Mouse (Mus musculus) adrenal gland, postnatal 36 days (tissue): Measurements from ENCODE around the gene 9230113P08Rik. TPM values are rescaled to one million over a fixed set of nuclear protein-coding genes. Genes with fewer than 3 reads are reported as not detected.
"Not testable (repeated sequence)": the region's sequence is repeated elsewhere in the genome, so short reads cannot be mapped to it uniquely, and the experiment has no call there.

Experiments
- DNase-seq, 2 experiments: peaks; one replicate each; pipeline ENCODE4 v3.0.0; 2021; ENCODE audit warnings: mixed read lengths in 1 of 2
- long read RNA-seq, 2 experiments: library from polyadenylated mRNA; stranded (forward); transcript quantifications; one replicate each; pipeline ENCODE4 v2.0.0; 2021; ENCODE audit warnings: borderline sequencing depth in 2 of 2
- total RNA-seq, 2 experiments: library from RNA; stranded (reverse); gene quantifications; 2 replicates each; pipeline ENCODE4 v1.2.3; 2021

The 9230113P08Rik gene
- not detected for total RNA-seq
- long read RNA-seq, experiment 1, result 0 reads
- long read RNA-seq, experiment 2, result 0 reads

DNA sequence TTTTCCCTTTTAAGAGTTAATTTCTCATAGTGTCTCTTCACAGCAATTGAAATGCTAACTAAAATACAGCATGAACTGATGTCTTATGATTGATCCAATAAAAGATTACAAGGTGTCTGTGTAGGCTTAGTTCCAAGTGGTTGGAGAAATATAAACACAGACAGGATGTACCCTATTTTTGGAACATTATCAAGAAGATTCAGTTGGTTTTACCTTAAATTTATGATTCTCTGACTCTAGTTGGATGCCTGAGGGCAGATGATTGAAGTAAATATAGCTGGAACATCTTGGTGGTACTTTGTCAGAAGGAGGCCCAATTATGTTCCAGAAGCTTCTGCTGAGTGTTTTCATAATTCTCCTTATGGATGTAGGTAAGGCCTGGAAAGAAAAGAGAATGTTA lies at the start of gene 9230113P08Rik:
Gene 9230113P08Rik, plus strand, starts transcription at position 301 of the 400 bp plus-strand sequence.
- not testable (repeated sequence) for DNase-seq

GRCm38 (mm10) chr9:35893112-35893511 lies 15.1 kb upstream of the 9230113P08Rik start:
- not testable (repeated sequence) for DNase-seq

DNA sequence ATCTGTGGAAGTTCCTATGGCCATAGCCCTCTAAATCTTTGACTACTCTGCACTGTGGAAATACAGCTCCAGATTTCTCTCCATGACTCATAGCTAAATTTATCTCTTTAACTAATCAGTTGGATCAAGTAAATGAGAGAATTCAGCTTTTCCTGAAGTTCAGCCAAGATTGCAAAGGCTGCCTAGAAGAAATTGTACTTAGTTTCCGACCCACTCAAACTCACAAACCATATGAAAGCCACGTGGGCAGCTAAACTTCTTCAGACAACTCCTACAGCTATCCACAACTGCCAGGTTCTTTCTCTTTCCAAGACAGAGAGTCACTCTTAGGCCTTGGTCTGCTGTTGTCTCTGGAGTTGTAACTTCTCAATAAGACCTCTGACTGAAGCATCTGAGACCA lies 3.7 kb upstream of the 9230113P08Rik start:
- no peak for DNase-seq

DNA sequence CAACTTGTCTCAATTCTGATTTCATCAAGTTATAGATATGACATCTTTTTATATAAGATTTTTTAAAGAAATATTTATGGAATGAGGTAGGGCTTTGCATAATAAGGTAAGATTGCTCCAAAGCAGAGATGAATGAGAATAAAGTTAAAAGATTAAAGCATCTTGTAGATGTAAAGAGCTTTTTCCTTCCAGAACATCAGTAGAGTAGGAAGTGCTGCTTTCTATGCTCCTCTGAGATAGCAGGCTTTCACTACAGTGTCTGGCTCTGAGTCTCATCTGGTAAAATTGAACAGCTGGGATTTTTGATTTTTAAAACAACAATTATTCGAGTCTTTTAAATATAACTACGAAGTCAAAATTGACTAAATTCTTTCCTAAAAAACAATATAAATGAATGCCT lies 22.6 kb downstream of the 9230113P08Rik start:
- DNase-seq, result no peak

Other genes with a start within 250 kb of the 9230113P08Rik start
- gene Pate1, start 221.0 kb upstream of the 9230113P08Rik start, total RNA-seq, result not detected
- not detected for gene Gm17677, start 167.4 kb upstream of the 9230113P08Rik start, total RNA-seq
- gene Gm17727, start 130.3 kb upstream of the 9230113P08Rik start, total RNA-seq, result not detected
- gene Gm27235, start 118.3 kb upstream of the 9230113P08Rik start, total RNA-seq, result not detected
- not detected for gene D730048I06Rik, start 118.3 kb upstream of the 9230113P08Rik start, total RNA-seq
- gene 9230110F15Rik, start 64.3 kb upstream of the 9230113P08Rik start, total RNA-seq, result not detected
- gene Gm5916, start 220.4 kb downstream of the 9230113P08Rik start, total RNA-seq, result not detected